Mouse (Mus musculus) G1E (cell line): ENCODE measurements at regions not wholly inside any gene's neighbourhood (a gene's known extent, or its start where the extent isn't known, plus 50 kb on each side); places are given as distances from the start of the nearest gene placed in this dataset.

ENCODE experiments used
- ATAC-seq: 2 replicates; pipeline ENCODE4 v1.8.0; 2016; ENCODE audit warnings: mild to moderate bottlenecking; ENCODE audit not compliant: insufficient number of reproducible peaks, poor library complexity, low FRiP score, severe bottlenecking; ENCODE audit errors: extremely low read depth
- DNase-seq: peaks from one replicate; pipeline ENCODE4 v3.0.0; 2012; ENCODE audit warnings: low spot score
- H3K27me3 ChIP-seq: 2 replicates; pipeline ENCODE4 v1.6.1; 2012; ENCODE audit warnings: mild to moderate bottlenecking, low read length, inconsistent platforms; ENCODE audit not compliant: insufficient read depth
- H3K36me3 ChIP-seq: replicated peaks from 2 replicates; pipeline ENCODE3; 2012; ENCODE audit warnings: mild to moderate bottlenecking, inconsistent platforms
- H3K4me1 ChIP-seq: 2 replicates; pipeline ENCODE4 v1.6.1; 2012; ENCODE audit warnings: low read depth, low read length, inconsistent platforms, mixed read lengths; ENCODE audit not compliant: insufficient read depth
- H3K4me3 ChIP-seq: 2 replicates; pipeline ENCODE4 v1.5.1; 2012; ENCODE audit warnings: low read depth, mild to moderate bottlenecking, inconsistent platforms, low read length, moderate library complexity, mixed read lengths
- H3K9me3 ChIP-seq: replicated peaks from 2 replicates; pipeline ENCODE4 v1.6.1; 2012; ENCODE audit warnings: inconsistent platforms
- CTCF ChIP-seq: IDR thresholded peaks from 2 replicates; pipeline ENCODE4 v1.5.1; 2012; ENCODE audit warnings: low read depth, low read length, inconsistent platforms, mixed read lengths
- GATA1 ChIP-seq: IDR thresholded peaks from 2 replicates; pipeline ENCODE4 v1.6.1; 2012; ENCODE audit warnings: borderline replicate concordance, low read length, inconsistent platforms, mixed read lengths
- GATA2 ChIP-seq: IDR thresholded peaks from 2 replicates; pipeline ENCODE4 v1.6.1; 2012; ENCODE audit warnings: low read depth, low read length, inconsistent platforms, borderline replicate concordance
- POLR2AphosphoS5 ChIP-seq: IDR thresholded peaks from 2 replicates; pipeline ENCODE4 v1.6.1; 2012; ENCODE audit warnings: low read depth, low read length, inconsistent platforms; ENCODE audit not compliant: insufficient replicate concordance
- TAL1 ChIP-seq: conservative IDR thresholded peaks from 2 replicates; pipeline ENCODE4 v1.6.1; 2012; ENCODE audit warnings: low read depth, low read length, inconsistent platforms, mixed read lengths

- no peaks in the 10 kb centered on the region for H3K9me3 ChIP-seq
- H3K4me3 ChIP-seq: no peak overlapping the region
- no peaks in the 10 kb centered on the region for H3K4me1 ChIP-seq
- no peak for DNase-seq
- H3K36me3 ChIP-seq: no peaks in the 10 kb centered on the region
- no peaks in the 10 kb centered on the region for H3K27me3 ChIP-seq
- no peak for TF ChIP-seq GATA2
- TF ChIP-seq GATA1: no peak
- no peak for TF ChIP-seq CTCF
- TF ChIP-seq TAL1: no peak
- TF ChIP-seq POLR2AphosphoS5: no peak
- no peak for ATAC-seq
These were observed 195.5 kb upstream of the Fbxo33 start for GRCm38 (mm10) chr12:59415051-59415450.

GRCm38 (mm10) chr12:59411491-59411890, 192.0 kb upstream of the Fbxo33 start:
- H3K36me3 ChIP-seq: no peaks in the 10 kb centered on the region
- ATAC-seq: no peak
- H3K27me3 ChIP-seq: no peaks in the 10 kb centered on the region
- no peak for DNase-seq
- TF ChIP-seq GATA2: no peak
- TF ChIP-seq TAL1: no peak
- TF ChIP-seq GATA1: no peak
- no peak for TF ChIP-seq CTCF
- no peak for TF ChIP-seq POLR2AphosphoS5
- no peak overlapping the region for H3K4me3 ChIP-seq
- no peaks in the 10 kb centered on the region for H3K9me3 ChIP-seq
- no peaks in the 10 kb centered on the region for H3K4me1 ChIP-seq

GRCm38 (mm10) chr12:59391103-59391502, 171.6 kb upstream of the Fbxo33 start:
- no peak for DNase-seq
- no peaks in the 10 kb centered on the region for H3K27me3 ChIP-seq
- H3K36me3 ChIP-seq: no peaks in the 10 kb centered on the region
- H3K4me3 ChIP-seq: no peak overlapping the region
- no peaks in the 10 kb centered on the region for H3K4me1 ChIP-seq
- no peak for ATAC-seq
- TF ChIP-seq GATA2: no peak
- TF ChIP-seq CTCF: no peak
- no peak for TF ChIP-seq GATA1
- TF ChIP-seq TAL1: no peak
- TF ChIP-seq POLR2AphosphoS5: no peak
- no peaks in the 10 kb centered on the region for H3K9me3 ChIP-seq

GRCm38 (mm10) chr12:59382812-59383211, 163.3 kb upstream of the Fbxo33 start:
- TF ChIP-seq GATA2 (no peak), TAL1 (no peak), CTCF (no peak), POLR2AphosphoS5 (no peak), GATA1 (no peak)
- Histone ChIP-seq H3K4me1 (no peaks in the 10 kb centered on the region), H3K9me3 (no peaks in the 10 kb centered on the region), H3K27me3 (no peaks in the 10 kb centered on the region), H3K36me3 (no peaks in the 10 kb centered on the region), H3K4me3 (no peak overlapping the region)
- peak; percentile 4 for DNase-seq
- ATAC-seq: peak; percentile 35; the same call in 1 of the 2 replicates

GRCm38 (mm10) chr12:59341586-59341985, 122.1 kb upstream of the Fbxo33 start:
- Histone ChIP-seq H3K9me3 (no peaks in the 10 kb centered on the region), H3K4me1 (no peaks in the 10 kb centered on the region), H3K36me3 (no peaks in the 10 kb centered on the region), H3K4me3 (no peak overlapping the region), H3K27me3 (no peaks in the 10 kb centered on the region)
- ATAC-seq: no peak
- no peak for DNase-seq
- TF ChIP-seq CTCF (no peak), GATA2 (no peak), POLR2AphosphoS5 (no peak), GATA1 (no peak), TAL1 (no peak)

- ATAC-seq: no peak
These were observed 111.2 kb upstream of the Fbxo33 start for GRCm38 (mm10) chr12:59330753-59331152.

GRCm38 (mm10) chr12:59312703-59313102, 93.2 kb upstream of the Fbxo33 start:
- TF ChIP-seq POLR2AphosphoS5: no peak
- no peak for TF ChIP-seq GATA1
- TF ChIP-seq CTCF: no peak
- TF ChIP-seq GATA2: no peak
- TF ChIP-seq TAL1: no peak
- ATAC-seq: no peak

More at GRCm38 (mm10) chr12:59330753-59331152, 111.2 kb upstream of the Fbxo33 start:
- TF ChIP-seq CTCF (no peak), POLR2AphosphoS5 (no peak), GATA1 (no peak), GATA2 (no peak)
- DNase-seq: no peak
- no peaks in the 10 kb centered on the region for H3K27me3 ChIP-seq
- no peaks in the 10 kb centered on the region for H3K36me3 ChIP-seq
- no peak overlapping the region for H3K4me3 ChIP-seq
- H3K4me1 ChIP-seq: no peaks in the 10 kb centered on the region
- no peaks in the 10 kb centered on the region for H3K9me3 ChIP-seq

More at GRCm38 (mm10) chr12:59312703-59313102, 93.2 kb upstream of the Fbxo33 start:
- Histone ChIP-seq H3K36me3 (no peaks in the 10 kb centered on the region), H3K4me1 (no peaks in the 10 kb centered on the region), H3K4me3 (no peak overlapping the region), H3K27me3 (peaks cover 3% of the 10 kb centered on the region; the same call in 1 of the 2 replicates), H3K9me3 (no peaks in the 10 kb centered on the region)
- DNase-seq: no peak
